Mouse (Mus musculus): ENCODE data around the gene Emc10. TPM values are rescaled to one million over a fixed set of nuclear protein-coding genes. Genes with fewer than 3 reads are reported as not detected.

The Emc10 gene
- total RNA-seq, 2 experiments from 2014 or later, result 27.4 to 42.4 TPM

DNA sequence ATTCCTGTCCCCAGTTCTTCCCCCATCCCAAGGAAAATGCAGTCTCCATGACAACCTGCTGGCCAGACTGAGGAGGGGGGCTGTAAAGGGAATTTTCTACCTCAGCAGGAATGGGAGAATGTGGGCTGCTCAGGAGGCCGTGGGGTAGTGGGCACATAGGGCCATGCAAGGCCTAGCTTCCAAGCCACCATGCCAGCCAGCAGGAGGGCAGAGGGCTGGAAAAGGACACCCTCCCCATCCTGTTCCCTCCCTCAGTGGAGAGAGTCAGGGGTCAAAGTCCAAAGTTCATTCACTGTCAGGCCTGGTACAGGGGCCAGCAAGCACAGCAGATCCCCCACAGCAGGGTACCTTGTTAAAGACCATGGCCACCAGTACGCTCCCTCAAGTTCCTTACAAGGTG lies 31.2 kb downstream of the Emc10 start, which contains the start of gene Aspdh:
TSS of gene Aspdh (plus strand) at position 281 of the 400 bp plus-strand sequence.
- ATAC-seq (ENCODE audit: poor library complexity, severe bottlenecking), result no peak

DNA sequence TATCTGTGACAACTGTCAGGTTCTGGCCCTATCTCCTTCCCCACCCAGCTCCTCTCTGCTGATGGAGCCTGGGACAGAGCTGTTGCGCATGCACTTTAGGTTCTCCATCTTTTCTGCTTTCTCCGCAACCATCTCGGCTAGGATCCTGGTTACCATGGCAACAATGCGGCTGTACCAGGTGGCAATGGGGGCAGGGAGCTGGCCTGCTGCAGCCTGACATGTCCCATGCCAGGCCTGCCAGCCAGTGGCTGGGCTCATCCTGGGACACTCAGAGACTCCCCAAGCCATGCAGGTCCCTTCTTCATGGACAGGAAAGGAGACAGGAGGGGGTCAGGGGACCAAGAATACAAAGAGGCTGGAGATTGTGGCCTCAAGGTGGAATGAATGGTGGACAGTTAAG lies 31.8 kb downstream of the Emc10 start:
- no peak for ATAC-seq (ENCODE audit: poor library complexity, severe bottlenecking)

DNA sequence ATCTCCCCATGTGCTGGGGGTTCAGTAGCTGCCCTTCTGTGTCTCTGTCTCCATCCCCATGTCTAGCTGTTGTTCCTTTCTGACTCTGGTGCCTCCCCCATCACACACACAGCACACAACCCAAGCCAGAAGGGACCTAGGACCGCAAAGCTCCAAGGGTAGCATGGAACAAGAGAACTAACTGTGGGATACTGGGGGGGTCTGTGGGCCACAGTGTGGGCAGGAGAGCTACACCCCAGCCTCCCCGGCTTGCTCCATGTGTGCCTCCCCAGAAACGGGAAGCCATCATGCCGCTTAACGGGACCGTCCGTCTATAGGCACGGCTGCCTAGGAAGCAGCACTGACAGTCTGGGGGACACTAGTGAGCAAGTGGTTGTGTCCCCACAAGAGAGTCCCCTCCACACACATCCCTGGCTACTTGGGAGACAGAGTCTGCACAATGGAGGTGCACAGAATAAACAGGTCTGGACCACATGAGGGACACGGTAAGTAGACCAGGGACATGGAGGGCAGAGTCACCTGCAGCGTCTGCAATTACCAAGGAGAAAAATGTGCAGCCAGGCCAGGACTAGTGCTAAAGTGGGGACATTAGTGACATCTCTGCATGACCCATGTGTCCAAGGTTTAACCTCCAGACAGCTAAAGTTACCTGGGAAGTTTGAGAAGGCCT lies 32.6 kb downstream of the Emc10 start:
- ATAC-seq (ENCODE audit: poor library complexity, severe bottlenecking), result no peak

DNA sequence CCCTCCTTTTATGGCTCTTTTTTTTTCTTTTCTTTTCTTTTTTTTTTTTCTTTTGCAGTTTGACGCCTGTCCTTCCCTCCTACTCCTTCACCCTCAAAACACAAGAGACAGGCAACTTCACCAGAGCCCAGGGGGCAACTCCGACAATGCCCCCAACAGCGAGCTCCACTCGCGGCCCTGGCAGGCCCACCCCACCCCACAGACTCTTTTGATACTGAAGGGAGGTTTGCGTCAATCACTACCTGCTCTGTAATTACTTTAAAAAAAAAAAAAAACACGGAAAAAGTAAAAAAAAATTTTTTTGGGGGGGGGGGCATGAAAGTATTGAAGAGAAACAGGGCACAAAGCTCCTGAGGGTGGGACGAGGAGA lies 33.3 kb downstream of the Emc10 start:
- ATAC-seq (ENCODE audit: poor library complexity, severe bottlenecking), result no peak

DNA sequence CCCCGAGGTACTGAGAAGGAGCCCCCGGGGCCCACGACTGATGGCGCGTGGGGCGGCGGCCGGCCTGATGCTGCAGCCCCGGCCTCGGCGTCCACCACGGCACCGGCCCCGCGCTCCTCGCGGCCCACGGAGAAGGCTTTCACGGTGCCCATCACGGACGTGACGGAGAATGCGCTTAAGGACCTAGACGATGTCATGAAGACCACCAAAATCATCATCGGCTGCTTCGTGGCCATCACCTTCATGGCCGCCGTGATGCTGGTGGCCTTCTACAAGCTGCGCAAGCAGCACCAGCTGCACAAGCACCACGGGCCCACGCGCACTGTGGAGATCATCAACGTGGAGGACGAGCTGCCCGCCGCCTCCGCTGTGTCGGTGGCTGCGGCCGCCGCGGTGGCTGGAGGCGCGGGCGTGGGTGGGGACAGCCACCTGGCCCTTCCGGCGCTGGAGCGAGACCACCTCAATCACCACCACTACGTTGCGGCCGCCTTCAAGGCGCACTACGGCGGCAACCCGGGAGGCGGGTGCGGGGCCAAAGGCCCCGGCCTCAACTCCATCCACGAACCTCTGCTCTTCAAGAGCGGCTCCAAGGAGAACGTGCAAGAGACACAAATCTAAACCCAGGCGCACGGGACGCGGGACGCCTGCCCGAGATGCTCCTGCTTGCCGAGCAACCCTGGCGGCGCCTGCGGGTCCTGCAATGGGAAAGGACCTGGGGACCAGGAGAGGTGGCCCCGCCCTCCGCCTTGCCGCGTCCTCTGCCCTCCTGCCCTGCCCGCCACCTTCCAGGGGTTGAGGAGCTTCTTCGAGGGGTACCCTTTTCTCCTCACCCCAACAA lies 33.9 kb downstream of the Emc10 start:
- ATAC-seq (ENCODE audit: poor library complexity, severe bottlenecking), result no peak

DNA sequence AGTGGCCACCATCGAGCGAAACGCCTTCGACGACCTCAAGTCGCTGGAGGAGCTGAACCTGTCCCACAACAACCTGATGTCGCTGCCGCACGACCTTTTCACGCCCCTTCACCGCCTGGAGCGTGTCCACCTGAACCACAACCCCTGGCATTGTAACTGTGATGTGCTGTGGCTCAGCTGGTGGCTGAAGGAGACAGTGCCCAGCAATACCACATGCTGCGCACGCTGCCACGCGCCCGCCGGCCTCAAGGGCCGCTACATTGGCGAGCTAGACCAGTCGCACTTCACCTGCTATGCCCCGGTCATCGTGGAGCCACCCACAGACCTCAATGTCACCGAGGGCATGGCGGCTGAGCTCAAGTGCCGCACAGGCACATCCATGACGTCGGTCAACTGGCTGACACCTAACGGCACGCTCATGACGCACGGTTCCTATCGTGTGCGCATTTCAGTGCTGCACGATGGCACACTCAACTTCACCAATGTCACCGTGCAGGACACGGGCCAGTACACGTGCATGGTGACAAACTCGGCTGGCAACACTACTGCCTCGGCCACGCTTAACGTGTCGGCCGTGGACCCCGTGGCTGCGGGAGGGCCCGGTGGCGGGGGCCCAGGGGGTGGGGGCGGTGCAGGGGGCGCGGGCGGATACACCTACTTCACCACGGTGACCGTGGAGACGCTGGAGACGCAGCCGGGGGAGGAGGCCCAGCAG lies 34.7 kb downstream of the Emc10 start:
- no peak for ATAC-seq (ENCODE audit: poor library complexity, severe bottlenecking)

DNA sequence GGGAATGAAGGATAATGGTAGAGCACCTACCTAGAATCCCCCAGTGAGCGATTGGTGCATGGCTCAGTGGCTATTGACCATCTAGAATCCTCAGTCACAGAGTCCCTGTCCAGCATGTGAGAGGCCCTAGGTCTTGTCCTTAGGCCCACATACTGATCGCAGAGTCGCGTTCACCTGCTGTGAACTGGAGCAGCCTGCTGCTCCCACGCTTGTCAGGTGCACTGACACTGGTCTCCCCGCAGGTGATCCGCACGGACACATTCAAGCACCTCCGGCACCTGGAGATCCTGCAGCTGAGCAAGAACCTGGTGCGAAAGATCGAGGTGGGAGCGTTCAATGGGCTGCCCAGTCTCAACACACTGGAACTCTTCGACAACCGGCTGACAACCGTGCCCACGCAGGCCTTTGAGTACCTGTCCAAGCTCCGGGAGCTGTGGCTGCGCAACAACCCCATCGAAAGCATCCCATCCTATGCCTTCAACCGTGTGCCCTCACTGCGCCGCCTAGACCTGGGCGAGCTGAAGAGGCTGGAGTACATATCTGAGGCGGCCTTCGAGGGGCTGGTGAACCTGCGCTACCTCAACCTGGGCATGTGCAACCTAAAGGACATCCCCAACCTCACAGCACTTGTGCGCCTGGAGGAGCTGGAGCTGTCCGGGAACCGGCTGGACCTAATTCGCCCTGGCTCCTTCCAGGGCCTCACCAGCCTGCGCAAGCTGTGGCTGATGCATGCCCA lies 35.4 kb downstream of the Emc10 start:
- no peak for ATAC-seq (ENCODE audit: poor library complexity, severe bottlenecking)

DNA sequence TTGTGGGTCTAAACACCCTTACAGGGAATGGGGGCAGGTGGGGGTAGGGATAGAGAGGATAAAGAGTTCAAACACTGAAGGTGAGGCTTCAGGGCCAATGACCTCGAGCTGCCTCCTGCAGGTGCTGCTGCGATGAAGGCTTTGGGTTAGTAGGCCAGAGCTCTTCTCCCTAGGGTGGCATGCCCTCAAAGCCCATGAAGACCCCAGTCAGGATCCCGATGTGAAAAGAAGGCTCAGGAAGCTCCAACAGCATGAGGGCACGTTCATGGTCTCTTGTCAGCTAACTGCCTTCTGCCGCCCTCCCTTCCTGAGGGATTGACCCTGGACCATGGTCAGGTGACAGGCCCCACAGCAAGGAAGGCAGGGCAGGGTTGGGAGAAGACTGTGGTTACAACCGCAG lies 36.3 kb downstream of the Emc10 start:
- no peak for ATAC-seq (ENCODE audit: poor library complexity, severe bottlenecking)

DNA sequence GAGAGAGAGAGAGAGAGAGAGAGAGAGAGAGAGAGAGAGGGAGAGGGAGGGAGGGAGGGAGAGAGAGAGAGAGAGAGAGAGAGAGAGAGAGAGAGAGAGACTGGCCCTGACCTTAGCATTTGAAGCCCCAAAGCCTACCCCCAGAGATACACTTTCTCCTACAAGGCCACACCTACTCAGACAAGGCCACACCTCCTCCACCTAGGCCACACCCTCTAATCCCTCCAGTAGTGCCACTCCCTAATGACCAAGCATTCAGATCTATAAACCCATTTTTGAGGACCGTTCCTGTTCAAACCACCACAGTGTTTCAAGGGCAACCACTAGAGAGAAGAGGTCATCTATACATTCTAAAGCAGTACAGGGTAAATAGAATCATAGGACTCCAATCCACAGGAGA lies 40.0 kb downstream of the Emc10 start:
- no peak for ATAC-seq (ENCODE audit: poor library complexity, severe bottlenecking)

DNA sequence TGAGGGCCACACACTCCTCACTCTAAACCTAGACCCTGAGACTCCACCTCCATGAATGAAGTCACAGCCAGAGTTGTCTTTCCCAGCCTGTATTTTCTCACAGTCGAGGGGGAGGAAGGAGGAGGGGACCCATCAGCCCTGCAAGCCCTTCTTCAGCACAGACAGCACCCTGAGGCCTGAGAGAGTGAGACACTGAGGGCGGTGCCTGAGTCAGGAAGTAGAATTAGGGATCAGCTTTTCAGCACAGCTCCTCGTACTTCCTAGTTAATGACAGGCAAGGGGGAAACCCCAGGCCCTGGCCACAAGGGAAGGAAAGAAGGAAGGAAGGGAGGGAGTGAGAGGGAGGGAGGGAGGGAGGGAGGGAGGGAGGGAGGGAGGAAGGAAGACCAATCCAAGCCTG lies 43.1 kb downstream of the Emc10 start:
- peak; percentile 33; the same call in 1 of the 2 replicates for ATAC-seq (ENCODE audit: poor library complexity, severe bottlenecking)

DNA sequence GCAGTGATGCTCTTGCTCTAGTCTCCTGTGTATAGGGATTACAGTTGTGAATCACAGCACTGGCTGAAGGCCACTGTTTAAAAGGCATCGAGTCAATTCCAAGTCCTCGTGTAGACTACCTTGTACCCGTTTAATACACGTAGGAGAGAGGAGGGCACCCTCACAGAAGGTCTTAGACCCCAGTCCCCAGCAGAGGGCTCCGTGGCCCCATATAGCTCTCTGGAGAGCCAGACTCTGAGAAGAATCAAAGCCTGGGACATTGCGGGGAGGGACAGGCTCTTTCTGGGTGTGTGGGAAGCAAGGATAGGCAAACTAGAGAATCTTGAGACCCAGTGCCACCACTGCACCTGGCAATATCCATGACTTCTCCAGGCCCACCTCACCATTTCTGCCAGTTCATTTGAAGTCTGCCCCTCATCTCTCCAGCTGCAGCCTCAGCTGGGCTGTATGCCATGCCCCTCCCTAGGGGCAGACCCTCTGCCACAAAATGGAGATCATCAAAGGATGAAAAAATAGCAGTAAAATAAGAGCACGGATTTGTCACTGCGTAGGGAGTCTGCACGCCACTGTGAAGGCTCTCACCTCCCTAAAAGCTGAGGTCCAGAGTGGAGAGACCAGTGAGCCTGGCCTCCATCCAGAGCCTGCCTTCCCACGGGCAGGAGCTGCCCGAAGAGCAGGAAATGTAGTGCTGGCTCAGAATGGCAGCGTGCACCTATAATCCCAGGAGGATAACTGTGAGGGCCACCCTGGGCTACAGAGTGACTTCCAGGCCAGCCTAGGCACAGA lies 50.1 kb downstream of the Emc10 start:
- no peak for ATAC-seq (ENCODE audit: poor library complexity, severe bottlenecking)

DNA sequence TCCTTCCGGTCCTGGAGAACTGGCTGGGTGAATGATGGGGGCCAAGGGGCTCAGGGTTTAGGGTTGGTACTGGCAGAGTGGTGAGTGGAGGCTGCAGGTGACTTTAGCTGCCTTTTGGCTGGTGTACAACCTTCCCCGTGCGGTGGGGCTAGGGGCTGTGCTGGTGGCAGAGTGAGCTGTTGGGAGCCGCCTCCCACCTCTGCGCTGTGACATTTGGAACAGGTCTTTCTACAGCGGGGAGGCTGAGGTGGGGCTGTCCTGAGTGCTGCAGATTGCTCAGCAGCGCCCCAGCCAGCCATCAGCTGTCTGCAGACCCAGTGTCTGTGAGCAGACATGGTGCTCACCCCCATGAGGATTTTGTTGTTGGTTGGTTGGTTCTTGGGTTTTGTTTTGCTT lies 50.8 kb downstream of the Emc10 start:
- no peak for ATAC-seq (ENCODE audit: poor library complexity, severe bottlenecking)

DNA sequence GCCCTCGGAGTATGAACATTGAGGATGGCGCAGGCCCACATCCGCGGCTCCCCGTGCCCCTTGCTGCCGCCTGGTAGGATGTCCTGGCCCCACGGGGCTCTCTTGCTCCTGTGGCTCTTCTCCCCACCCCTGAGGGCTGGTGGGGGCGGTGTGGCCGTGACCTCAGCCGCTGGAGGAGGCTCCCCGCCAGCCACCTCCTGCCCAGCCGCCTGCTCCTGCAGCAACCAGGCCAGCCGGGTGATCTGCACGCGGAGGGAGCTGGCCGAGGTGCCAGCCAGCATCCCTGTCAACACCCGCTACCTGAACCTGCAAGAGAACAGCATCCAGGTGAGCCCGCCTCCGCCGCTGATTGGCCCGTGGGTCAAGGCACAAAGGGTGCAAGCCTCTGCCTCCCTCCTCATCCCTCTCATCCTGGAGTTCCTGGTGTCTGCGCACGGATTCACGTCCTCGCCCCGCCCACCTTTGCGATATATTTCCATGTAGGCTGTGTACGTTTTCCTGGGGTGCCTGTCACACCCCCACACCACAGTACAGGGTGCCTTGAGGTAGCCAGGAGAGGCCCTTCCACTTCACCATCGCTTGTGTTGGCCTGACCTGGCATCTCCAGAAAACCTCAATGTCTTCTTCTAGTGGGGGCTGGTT lies 51.3 kb downstream of the Emc10 start:
- no peak for ATAC-seq (ENCODE audit: poor library complexity, severe bottlenecking)

DNA sequence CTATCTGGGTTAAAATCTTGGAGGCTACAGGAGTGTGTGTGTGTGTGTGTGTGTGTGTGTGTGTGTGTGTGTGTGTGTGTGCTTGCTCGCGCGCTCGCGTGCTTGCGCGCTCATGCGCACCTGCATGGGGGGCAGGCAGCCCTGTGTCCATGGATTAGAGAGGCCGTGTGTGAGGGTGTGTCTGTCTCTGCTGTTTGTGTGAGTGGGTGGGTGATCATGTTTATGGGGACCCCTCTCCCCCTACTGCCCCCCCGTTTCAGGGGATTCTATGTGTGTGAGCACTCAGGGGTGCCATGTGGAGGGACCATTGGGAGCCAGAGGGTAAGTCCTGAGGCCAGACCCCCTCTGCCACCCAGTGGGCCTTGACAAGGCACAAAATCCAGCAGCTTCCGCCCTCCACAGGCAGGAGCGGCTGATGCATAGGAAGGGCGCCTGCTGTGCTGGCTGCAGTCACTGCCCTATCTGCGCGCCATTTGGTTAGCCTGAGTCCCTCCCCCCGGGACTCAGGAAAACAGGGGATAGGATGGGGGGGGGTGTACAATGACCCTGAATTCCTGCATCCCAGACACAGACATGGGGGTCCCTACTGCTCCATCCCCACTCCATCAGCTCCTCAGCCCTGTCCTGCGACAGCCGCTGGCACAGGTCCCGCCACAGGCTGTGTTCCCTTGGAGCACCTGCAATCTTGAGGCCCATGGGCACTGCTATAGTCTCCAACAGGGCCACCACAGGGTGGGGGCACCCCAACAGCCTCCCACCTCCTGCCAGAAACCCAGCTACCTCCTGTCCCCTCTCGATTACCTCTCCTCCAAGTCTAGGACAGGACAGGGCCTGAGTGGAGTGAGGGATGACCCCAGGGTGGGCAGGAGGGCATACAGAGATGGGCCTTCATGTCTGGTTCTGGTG lies 52.8 kb downstream of the Emc10 start:
- ATAC-seq (ENCODE audit: poor library complexity, severe bottlenecking), result no peak

DNA sequence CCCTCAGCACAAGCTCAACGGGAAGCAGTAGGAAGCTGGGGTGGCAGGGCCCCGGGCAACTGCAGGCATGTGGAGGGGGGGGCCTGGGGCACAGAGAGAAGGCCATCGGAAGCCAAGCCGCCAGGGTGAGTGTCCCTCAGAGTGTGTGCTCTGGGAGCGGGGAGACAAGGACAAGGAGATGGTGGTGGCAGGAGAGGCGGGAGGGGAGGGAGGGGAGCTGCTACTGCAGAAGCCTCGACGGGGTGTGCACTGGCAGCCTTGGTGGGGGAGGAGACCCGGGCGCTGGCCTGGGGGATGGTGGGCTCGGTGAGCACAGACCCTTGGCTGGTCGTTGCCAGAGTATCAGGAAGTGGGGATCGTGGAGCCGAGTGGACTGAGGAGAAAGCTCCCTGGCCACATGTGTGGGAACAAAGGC lies 53.9 kb downstream of the Emc10 start:
- no peak for ATAC-seq (ENCODE audit: poor library complexity, severe bottlenecking)

DNA sequence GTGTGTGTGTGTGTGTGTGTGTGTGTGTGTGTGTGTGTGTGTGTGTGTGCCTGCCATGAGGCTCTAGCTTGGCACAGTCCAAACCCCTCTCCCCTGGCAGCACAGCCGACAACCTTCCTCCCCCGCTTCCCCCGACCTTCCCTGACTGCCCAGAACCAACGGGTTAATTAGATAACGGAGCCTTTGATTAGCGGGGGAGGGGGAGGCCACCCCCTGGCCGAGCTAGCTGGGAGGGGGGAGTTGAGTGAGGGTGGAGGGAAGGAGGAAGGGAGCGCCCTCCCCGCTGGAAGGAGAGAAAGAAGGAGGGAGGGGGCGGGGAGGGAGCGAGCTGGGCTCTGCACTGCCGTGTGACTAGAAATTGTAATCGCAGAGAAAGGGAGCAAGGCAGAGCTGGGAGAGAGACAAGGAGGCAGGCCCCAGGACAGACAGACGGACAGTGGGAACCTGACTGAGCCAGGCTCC lies 54.6 kb downstream of the Emc10 start:
- ATAC-seq (ENCODE audit: poor library complexity, severe bottlenecking), result no peak

DNA sequence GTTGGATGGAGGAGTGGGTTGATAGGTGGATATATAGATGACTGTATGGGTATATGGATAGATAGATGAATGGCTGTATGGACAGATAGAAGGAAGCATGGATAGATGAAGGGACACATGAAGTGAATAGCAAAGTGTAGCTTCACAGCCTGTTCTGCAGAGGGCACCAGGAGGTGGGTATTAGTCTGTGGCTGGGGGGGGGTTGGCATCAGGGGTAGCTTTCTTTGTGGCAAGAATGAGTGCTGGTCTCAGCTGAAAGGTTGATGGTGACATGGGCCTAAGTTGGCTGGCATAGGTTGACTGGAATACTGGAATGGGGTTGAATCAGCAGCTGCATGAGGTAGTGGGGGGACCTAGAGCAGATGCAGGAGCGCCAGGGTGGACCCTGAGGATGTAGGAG lies 55.1 kb downstream of the Emc10 start:
- ATAC-seq (ENCODE audit: poor library complexity, severe bottlenecking), result no peak

DNA sequence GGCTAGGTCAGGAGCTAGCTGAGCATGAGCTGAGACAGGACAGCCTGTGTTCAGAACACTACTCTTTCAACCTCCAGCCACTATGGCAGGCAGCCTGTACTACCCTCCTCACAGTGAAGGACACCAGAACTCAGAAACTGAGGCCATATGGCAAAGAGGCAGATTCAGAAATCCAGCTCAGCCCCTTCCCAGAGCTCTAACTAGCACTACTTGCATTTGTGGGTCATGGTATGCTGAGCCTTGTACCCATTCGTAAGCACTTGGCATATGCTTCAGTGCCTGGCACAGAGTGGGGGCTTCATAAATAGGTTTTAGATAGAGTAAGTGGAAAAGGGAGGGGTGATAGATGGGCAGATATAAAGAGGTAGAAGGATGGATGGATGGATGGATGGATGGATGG lies 55.9 kb downstream of the Emc10 start:
- ATAC-seq (ENCODE audit: poor library complexity, severe bottlenecking), result no peak
